Mouse (Mus musculus) activated CD4-positive, CD25-positive, alpha-beta regulatory T cell, adult 4 months (primary cell): ENCODE data around the gene Kpna1. TPM values are rescaled to one million over a fixed set of nuclear protein-coding genes. Genes with fewer than 3 reads are reported as not detected.

Source experiments
- ATAC-seq: one replicate; pipeline ENCODE4 v1.8.0; 2017
- polyA plus RNA-seq, 2 experiments: library from polyadenylated mRNA; unstranded; fragments of 100-300 nt; shearing (Covaris generic); gene quantifications; one replicate each; pipeline ENCODE4 v1.2.1; 2017

Kpna1 gene
- polyA plus RNA-seq, 2 experiments from 2014 or later: 39.4 to 45.3 TPM

DNA sequence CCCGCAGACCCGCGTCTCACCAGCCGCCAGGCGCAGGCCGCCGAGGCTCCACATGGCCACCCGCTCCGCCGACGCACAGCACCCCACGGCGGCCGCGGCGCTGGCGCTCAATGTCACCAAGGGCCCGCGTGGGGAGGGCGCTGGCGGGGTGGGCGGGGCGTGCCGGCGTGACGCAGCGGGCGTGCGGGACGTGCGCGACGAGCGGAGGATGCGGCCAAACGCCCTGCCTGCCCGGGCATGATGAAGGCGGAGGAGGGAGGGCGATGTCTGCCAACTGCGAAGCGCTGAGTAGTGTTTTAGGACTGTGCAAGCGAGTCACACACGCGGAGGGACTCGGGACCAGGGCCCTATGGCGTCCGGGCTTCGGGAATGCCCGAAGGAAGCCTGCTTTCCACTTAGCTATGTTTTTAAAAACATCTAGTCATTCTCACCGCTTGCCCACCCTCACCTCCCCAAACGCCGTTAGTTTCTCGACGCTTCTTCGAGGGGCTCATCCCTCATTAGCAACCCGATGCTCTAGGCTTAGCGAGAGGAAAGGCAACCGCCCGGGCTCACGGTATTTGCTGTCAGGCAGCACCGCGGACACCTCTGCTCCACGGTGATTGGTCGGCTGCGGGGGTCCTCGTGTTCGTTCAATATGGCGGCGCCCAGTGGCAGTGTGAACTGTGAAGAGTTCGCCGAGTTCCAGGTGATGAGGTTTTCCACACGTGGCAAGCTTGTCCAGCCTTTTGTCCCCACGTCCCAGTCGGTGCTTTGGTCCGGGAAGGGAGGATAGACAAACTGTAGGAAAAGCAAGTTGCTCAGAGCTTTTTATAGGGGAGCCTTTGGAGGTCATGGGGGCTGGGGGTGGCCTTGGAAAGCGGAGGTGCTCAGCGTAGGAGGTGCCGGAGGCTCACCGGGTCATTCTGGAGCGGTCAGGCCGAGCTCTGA is 93.2 kb downstream of the Kpna1 start, which contains the start of the genes Fam162a and Ccdc58:
Fam162a (minus strand) TSS at position 145 of the 930 bp plus-strand sequence.
Ccdc58 (plus strand) TSS at position 236 of the 930 bp plus-strand sequence.
- peak; percentile 78 for ATAC-seq

DNA sequence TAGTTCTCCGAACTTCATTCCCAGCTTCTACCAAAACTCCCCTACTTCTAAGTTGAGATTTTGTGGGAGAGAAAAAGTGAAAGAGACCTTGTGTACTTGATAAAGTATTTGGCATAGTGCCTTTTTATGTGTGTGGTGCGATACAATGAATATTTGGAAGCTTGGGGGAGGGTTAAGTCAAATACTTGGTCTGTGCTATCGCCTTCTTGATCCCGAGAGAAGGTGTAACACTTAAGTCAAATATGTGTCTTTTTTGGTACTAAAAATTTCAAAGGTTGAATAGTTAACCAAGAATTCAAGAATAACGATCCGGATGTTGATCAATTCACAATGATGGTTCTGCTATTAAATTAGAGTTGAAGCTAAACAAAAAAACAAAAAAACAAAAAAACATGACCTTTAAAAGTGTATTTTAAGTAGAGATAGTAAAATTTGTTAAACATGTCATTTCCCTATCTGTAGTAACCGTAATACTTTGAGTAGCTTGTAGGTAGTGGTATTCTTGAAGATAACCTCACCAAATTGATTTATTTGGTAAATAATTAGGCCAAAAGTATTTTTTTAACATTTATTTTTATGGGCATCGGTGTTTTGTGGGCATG is 94.0 kb downstream of the Kpna1 start:
- ATAC-seq: no peak

DNA sequence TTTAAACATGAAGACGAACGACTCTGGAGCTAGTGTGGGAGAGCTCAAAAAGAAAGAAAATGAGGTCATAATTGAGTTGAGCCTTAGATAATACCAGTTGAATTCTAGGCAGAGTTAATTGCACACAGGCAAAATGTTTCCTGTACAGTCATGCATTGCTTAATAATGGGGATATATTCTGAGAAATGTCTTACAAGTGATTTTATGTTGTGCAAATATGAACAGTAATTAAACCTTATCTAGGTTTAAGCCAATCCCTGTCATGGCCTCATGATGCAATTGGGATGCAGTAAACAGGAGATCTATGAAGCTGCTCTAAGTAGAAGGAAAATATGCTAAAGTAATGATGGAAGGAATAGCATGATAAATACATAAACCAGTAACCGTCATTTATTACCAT is 96.2 kb downstream of the Kpna1 start:
- ATAC-seq: no peak

DNA sequence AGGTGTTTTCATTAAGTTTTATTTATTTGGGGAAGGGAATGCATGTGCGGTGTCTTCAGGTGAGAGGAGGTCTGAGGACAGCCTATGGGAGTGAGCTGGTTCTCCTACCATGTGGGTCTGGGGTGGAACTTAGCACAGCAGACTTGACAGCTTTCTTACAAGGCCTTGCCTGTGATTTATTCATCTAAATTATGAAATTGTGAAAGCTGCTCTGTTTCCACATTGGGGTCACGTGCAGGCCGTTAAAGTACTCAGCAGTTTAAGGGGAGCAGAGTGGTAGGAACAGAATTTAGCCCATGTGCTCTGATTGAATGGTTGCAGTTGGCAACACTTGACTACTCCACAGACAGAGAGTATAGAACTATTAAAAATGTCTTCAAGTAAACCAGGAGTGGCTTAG is 101.4 kb downstream of the Kpna1 start:
- no peak for ATAC-seq

Other genes starting within 250 kb of the Kpna1 start
- 1 to 10 TPM; 1.9 to 2.5 TPM for gene Dirc2, start 209.4 kb upstream of the Kpna1 start, polyA plus RNA-seq
- gene Hspbap1, start 208.4 kb upstream of the Kpna1 start, polyA plus RNA-seq: 10 to 100 TPM; 22.4 to 28.9 TPM
- 10 to 100 TPM; 38.7 to 42.6 TPM for gene Parp14, start 107.2 kb upstream of the Kpna1 start, polyA plus RNA-seq
- 10 to 100 TPM; 83.1 to 86.9 TPM for gene Parp9, start 40.3 kb upstream of the Kpna1 start, polyA plus RNA-seq
- gene Dtx3l, start 39.6 kb upstream of the Kpna1 start, polyA plus RNA-seq: 10 to 100 TPM; 61.6 to 62.8 TPM
- gene Wdr5b, start 62.4 kb downstream of the Kpna1 start, polyA plus RNA-seq: 1 to 10 TPM; 6.6 to 7.8 TPM
- gene Fam162a, start 92.8 kb downstream of the Kpna1 start, polyA plus RNA-seq: 100 to 1,000 TPM in 1 of 2 experiments, 10 to 100 TPM in 1; 91.6 to 121 TPM
- 10 to 100 TPM; 19.6 to 33.4 TPM for gene Ccdc58, start 92.9 kb downstream of the Kpna1 start, polyA plus RNA-seq
- gene Csta1, start 152.5 kb downstream of the Kpna1 start, polyA plus RNA-seq: under 1 TPM in 1 of 2 experiments, not detected in 1; 0.37 TPM
- gene Stfa2l1, start 178.1 kb downstream of the Kpna1 start, polyA plus RNA-seq: not detected
- gene Gm5483, start 205.5 kb downstream of the Kpna1 start, polyA plus RNA-seq: not detected
- gene Gm5416, start 231.7 kb downstream of the Kpna1 start, polyA plus RNA-seq: not detected
- not detected for gene 2010005H15Rik, start 242.7 kb downstream of the Kpna1 start, polyA plus RNA-seq